In the genomic region with DNA sequence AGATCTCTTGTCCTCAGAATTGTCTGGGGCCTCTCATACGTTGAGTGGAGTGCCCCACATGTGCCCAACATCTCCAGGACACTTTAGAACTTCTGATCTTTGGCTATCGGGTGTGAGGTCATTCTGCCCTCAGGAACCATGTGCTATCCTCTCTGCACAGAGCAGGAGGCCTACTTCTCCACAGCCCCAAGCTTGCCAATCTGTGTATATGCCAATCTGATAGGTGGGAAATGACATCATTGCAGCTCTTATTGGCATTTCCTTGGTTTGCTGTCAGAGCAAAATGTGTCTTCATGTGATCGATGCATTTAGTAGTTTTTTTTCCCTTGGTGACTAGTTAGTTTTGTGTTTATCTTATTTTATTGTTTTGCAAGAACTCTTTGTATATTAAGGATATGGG, we compare ENCODE assay signal across 13 mouse cellular contexts.
A peak's percentile ranks its signal among the peaks of the same experiment; 100 is the strongest.
DNase-seq lines count a peak whose midpoint lies in the region; ATAC-seq and TF ChIP-seq lines count a peak whose summit lies in the region.
"Had no signal": no experiment of that assay in that cellular context is flagged by ENCODE, and none has a peak within 500 bp of the region (broad histone marks: within the 10 kb centered on the region; RNA-seq: fewer than 3 reads in every experiment).

No protein-coding gene starts in this region.

- no peak for DNase-seq in heart, adult 18-20 months
- no peak for DNase-seq in gastrocnemius, postnatal 36 days
- DNase-seq in urinary bladder, postnatal 14 days (ENCODE audit: low spot score) = no peak
- DNase-seq in gastrocnemius, postnatal 10 days = no peak
- DNase-seq: cerebellum, adult 8-10 months; right cerebral cortex, adult 18-20 months had no signal

- H3K79me2 ChIP-seq in C2C12 (ENCODE audit: control insufficient read depth, insufficient read depth) = no peaks in the 10 kb centered on the region

- H3K4me1 ChIP-seq in heart, embryonic 13.5 days = peaks cover 50% of the 10 kb centered on the region
- peaks cover 41% of the 10 kb centered on the region for H3K4me1 ChIP-seq in embryonic facial prominence, embryonic 15.5 days

- peak overlapping the region; percentile 72; the same call in 1 of the 2 replicates for H3K27ac ChIP-seq in heart, embryonic 13.5 days (replicated peaks)
- peak overlapping the region; percentile 77; the same call in 1 of the 2 replicates for H3K27ac ChIP-seq in embryonic facial prominence, embryonic 15.5 days (replicated peaks)

- ATAC-seq in heart, embryonic 13.5 days (ENCODE audit: extremely low read depth, insufficient number of reproducible peaks, low FRiP score, low TSS enrichment) = no peak
- no peak for ATAC-seq in embryonic facial prominence, embryonic 15.5 days (ENCODE audit: insufficient number of reproducible peaks, low FRiP score, low TSS enrichment, low read depth)
- peak; percentile 65 for ATAC-seq in megakaryocyte progenitor cell, adult 5-6 weeks (replicated peaks; ENCODE audit: poor library complexity)
- ATAC-seq: forebrain, postnatal 0 days; inflammation-experienced regulatory T-cells, adult 6 months had no signal

- no peak for TF ChIP-seq CTCF in C2C12 (IDR thresholded peaks at IDR 0.05; ENCODE audit: control insufficient read depth, insufficient read depth, insufficient read length)

- no peak overlapping the region for H3ac ChIP-seq in C2C12 (ENCODE audit: control insufficient read depth, insufficient read length, low read depth)

- H3K36me3 ChIP-seq in heart, embryonic 13.5 days = no peaks in the 10 kb centered on the region
- H3K36me3 ChIP-seq in C2C12 (ENCODE audit: control insufficient read depth, insufficient read depth) = no peaks in the 10 kb centered on the region
- no peaks in the 10 kb centered on the region for H3K36me3 ChIP-seq in embryonic facial prominence, embryonic 15.5 days

- no peaks in the 10 kb centered on the region for H3K79me3 ChIP-seq in C2C12 (ENCODE audit: low read depth)

- H3K9ac ChIP-seq in heart, embryonic 13.5 days = no peak overlapping the region
- H3K9ac ChIP-seq in embryonic facial prominence, embryonic 15.5 days = no peak overlapping the region
- H3K9ac ChIP-seq: forebrain, postnatal 0 days had no signal

- H3K4me2 ChIP-seq in heart, embryonic 13.5 days = no peak overlapping the region
- H3K4me2 ChIP-seq in embryonic facial prominence, embryonic 15.5 days (replicated peaks) = no peak overlapping the region
- H3K4me2 ChIP-seq: midbrain, embryonic 11.5 days had no signal

- intact Hi-C loops in gastrocnemius, postnatal 36 days (cut with DNase I) = no loop called here

- no peaks in the 10 kb centered on the region for H3K9me3 ChIP-seq in heart, embryonic 13.5 days
- H3K9me3 ChIP-seq in embryonic facial prominence, embryonic 15.5 days (replicated peaks) = no peaks in the 10 kb centered on the region

- WGBS in heart, embryonic 13.5 days = 80% methylated on average over 3 of the region's 3 CpGs
- 85% methylated on average over 3 of the region's 3 CpGs for WGBS in embryonic facial prominence, embryonic 15.5 days

- no peak overlapping the region for H3K4me3 ChIP-seq in heart, embryonic 13.5 days
- H3K4me3 ChIP-seq in C2C12 (ENCODE audit: insufficient read depth, poor library complexity, severe bottlenecking) = no peak overlapping the region
- H3K4me3 ChIP-seq in embryonic facial prominence, embryonic 15.5 days (replicated peaks) = no peak overlapping the region

- peaks cover 17% of the 10 kb centered on the region; the same call in 1 of the 2 replicates for H3K27me3 ChIP-seq in heart, embryonic 13.5 days (replicated peaks)
- no peaks in the 10 kb centered on the region for H3K27me3 ChIP-seq in C2C12 (ENCODE audit: control insufficient read depth, insufficient read depth, insufficient read length)
- no peaks in the 10 kb centered on the region for H3K27me3 ChIP-seq in embryonic facial prominence, embryonic 15.5 days

TF ChIP-seq in C2C12, 6 proteins besides CTCF, POLR2A, EP300 and RAD21:
- TF ChIP-seq MAX (IDR thresholded peaks at IDR 0.05) = peak; percentile 21
- TF ChIP-seq CEBPB (IDR thresholded peaks at IDR 0.05; ENCODE audit: low read depth) = no peak
